Mouse (Mus musculus) embryo, embryonic 10 days (tissue): Measurements from ENCODE around the gene Plac9a.
"Not testable (repeated sequence)": the region's sequence is repeated elsewhere in the genome, so short reads cannot be mapped to it uniquely, and the experiment has no call there.

ENCODE experiments used
- DNase-seq: peaks from one replicate; pipeline ENCODE4 v3.0.0-alpha.2; 2015; ENCODE audit warnings: low spot score

Plac9a gene

GRCm38 (mm10) chr14:25903000-25903399 is at the start of gene Plac9a:
Plac9a (minus strand) TSS chr14:25903100.
- DNase-seq, result not testable (repeated sequence)

- not testable (repeated sequence) for DNase-seq
Measured at GRCm38 (mm10) chr14:25938004-25938403, 35.1 kb upstream of the Plac9a start, which contains the start of gene Cphx1. Cphx1 (plus strand) TSS chr14:25938304.

- not testable (repeated sequence) for DNase-seq
Measured at GRCm38 (mm10) chr14:25936867-25937630, 34.1 kb upstream of the Plac9a start.

GRCm38 (mm10) chr14:25927562-25927881 is 24.6 kb upstream of the Plac9a start, which contains the start of gene Tmem254a:
Tmem254a (minus strand) TSS chr14:25927672.
- not testable (repeated sequence) for DNase-seq

GRCm38 (mm10) chr14:25926814-25927561 is 24.1 kb upstream of the Plac9a start:
- not testable (repeated sequence) for DNase-seq

- not testable (repeated sequence) for DNase-seq
Measured at GRCm38 (mm10) chr14:25918427-25919170, 15.7 kb upstream of the Plac9a start.

GRCm38 (mm10) chr14:25908976-25909375 is 6.1 kb upstream of the Plac9a start:
- not testable (repeated sequence) for DNase-seq

GRCm38 (mm10) chr14:25907272-25907671 is 4.4 kb upstream of the Plac9a start:
- DNase-seq, result not testable (repeated sequence)

- DNase-seq, result not testable (repeated sequence)
Measured at GRCm38 (mm10) chr14:25905243-25905642, 2.3 kb upstream of the Plac9a start.

- not testable (repeated sequence) for DNase-seq
Measured at GRCm38 (mm10) chr14:25895686-25896085, 7.2 kb downstream of the Plac9a start.

- DNase-seq, result not testable (repeated sequence)
Measured at GRCm38 (mm10) chr14:25894566-25894965, 8.3 kb downstream of the Plac9a start.

GRCm38 (mm10) chr14:25885886-25886285 is 17.0 kb downstream of the Plac9a start:
- DNase-seq, result not testable (repeated sequence)

GRCm38 (mm10) chr14:25881769-25882168 is 21.1 kb downstream of the Plac9a start:
- DNase-seq, result not testable (repeated sequence)

GRCm38 (mm10) chr14:25876640-25877039 is 26.3 kb downstream of the Plac9a start:
- DNase-seq, result not testable (repeated sequence)

- no peak for DNase-seq
Measured at GRCm38 (mm10) chr14:25872461-25873415, 30.2 kb downstream of the Plac9a start.

- no peak for DNase-seq
Measured at GRCm38 (mm10) chr14:25869135-25869878, 33.6 kb downstream of the Plac9a start.

GRCm38 (mm10) chr14:25868706-25869105 is 34.2 kb downstream of the Plac9a start:
- DNase-seq, result no peak

GRCm38 (mm10) chr14:25867834-25868233 is 35.1 kb downstream of the Plac9a start:
- DNase-seq, result no peak

- no peak for DNase-seq
Measured at GRCm38 (mm10) chr14:25866832-25867231, 36.1 kb downstream of the Plac9a start.

GRCm38 (mm10) chr14:25866384-25866783 is 36.5 kb downstream of the Plac9a start:
- DNase-seq, result no peak
